7 mouse cellular contexts compared by ENCODE assay signal in the genomic region with DNA sequence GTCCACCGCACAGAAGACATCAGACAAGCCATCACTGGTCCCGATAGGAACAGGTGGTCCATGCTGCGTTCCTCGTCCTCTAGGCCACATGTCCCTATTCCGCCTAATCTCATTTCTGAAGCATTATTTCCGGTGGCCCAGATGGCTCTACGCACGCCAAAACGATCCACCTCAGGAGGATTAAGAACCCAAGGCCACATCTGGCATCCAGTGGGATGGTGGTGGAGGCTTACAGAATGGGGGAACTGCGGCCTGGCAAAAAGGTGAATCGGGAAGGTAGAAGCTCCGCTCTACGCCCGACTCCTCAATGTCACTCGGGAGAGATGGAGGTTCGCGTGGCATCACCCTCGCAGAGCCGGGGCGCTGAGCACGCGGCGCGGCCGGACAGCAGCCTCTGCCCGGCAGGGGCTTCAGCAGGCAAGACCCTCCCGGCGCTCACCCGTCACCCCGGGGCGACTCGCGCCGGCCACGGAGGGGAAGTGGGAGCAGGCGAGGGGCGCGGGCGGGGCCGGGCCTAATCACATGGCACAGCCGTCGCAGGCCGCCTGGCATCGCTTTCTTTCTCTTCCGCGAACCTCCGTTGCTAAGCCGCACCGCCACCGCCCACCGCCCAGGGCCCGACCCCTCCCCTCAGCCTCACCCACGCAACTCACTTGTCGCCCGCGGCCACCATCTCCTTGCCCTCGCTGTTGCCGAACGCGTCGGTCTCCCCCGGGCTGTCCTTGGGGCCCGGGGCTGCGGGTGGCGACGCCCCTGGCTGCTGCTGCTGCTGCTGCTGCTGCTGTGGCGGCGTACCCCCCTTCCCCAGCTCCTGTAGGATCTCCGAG. TPM values are rescaled to one million over a fixed set of nuclear protein-coding genes. Genes with fewer than 3 reads are reported as not detected.
DNase-seq lines count a peak whose midpoint lies in the region; ATAC-seq lines count a peak whose summit lies in the region.

No protein-coding gene starts in this region.

- peak overlapping the region; percentile 96 for H3K9ac ChIP-seq in midbrain, embryonic 12.5 days (replicated peaks)

- peak overlapping the region; percentile 71 for H3K4me2 ChIP-seq in midbrain, embryonic 12.5 days (replicated peaks)

- WGBS in limb, embryonic 10.5 days, result under 1% methylated on average over 62 of the region's 69 CpGs
- under 1% methylated on average over 69 of the region's 69 CpGs for WGBS in midbrain, embryonic 12.5 days

- peaks cover 5% of the 10 kb centered on the region for H3K27me3 ChIP-seq in limb, embryonic 10.5 days (ENCODE audit: low read depth, poor library complexity, severe bottlenecking)
- no peaks in the 10 kb centered on the region for H3K27me3 ChIP-seq in midbrain, embryonic 12.5 days

- H3K9me3 ChIP-seq in limb, embryonic 10.5 days (replicated peaks), result no peaks in the 10 kb centered on the region
- no peaks in the 10 kb centered on the region for H3K9me3 ChIP-seq in midbrain, embryonic 12.5 days

- H3K27ac ChIP-seq in limb, embryonic 10.5 days, result peak overlapping the region; percentile 96
- H3K27ac ChIP-seq in midbrain, embryonic 12.5 days (replicated peaks), result peak overlapping the region; percentile 97

- peak; percentile 38 for ATAC-seq in midbrain, embryonic 12.5 days (ENCODE audit: low FRiP score, low read depth)

- H3K36me3 ChIP-seq in limb, embryonic 10.5 days, result no peaks in the 10 kb centered on the region
- H3K36me3 ChIP-seq in midbrain, embryonic 12.5 days, result no peaks in the 10 kb centered on the region

- H3K4me1 ChIP-seq in limb, embryonic 10.5 days, result peaks cover 17% of the 10 kb centered on the region
- H3K4me1 ChIP-seq in midbrain, embryonic 12.5 days, result peaks cover 13% of the 10 kb centered on the region

- peak overlapping the region; percentile 78 for H3K4me3 ChIP-seq in limb, embryonic 10.5 days
- H3K4me3 ChIP-seq in midbrain, embryonic 12.5 days, result peak overlapping the region; percentile 95

- peak; percentile 41 for DNase-seq in adrenal gland, adult 8-10 months
- peak; percentile 43 for DNase-seq in embryo, embryonic 11.5 days (ENCODE audit: low read depth, low spot score)
- DNase-seq in gastrocnemius, postnatal 4 days (ENCODE audit: low spot score in 2 of 2), result peak; percentile 25 to 63
- peak; percentile 43 for DNase-seq in kidney, adult 11 months
- peak; percentile 80 for DNase-seq in limb, embryonic 10.5 days (ENCODE audit: low spot score)
- peak; percentile 25 for DNase-seq in skeletal muscle tissue, adult 2 months (ENCODE audit: low read depth, low spot score)

RNA-seq across cellular contexts. Expression of gene Gls, which starts 0.9 kb away (rescaled TPM):
- 100 to 1,000 TPM; 106 to 141 (median 122) TPM for total RNA-seq in adrenal gland, adult 8-10 months (2022)
- total RNA-seq in gastrocnemius, postnatal 4 days (2021), result 10 to 100 TPM; 60.2 to 71.3 TPM
- polyA plus RNA-seq in limb, embryonic 10.5 days (2016; fragmentation: Nextera tagmentation; extraction: Ambion mirVana), result 17.2 and 22.6 TPM in 2 replicates
- polyA plus RNA-seq in midbrain, embryonic 12.5 days (2016; fragmentation: Nextera tagmentation; extraction: Ambion mirVana), result 36.5 and 41.5 TPM in 2 replicates

Comparison
In these comparisons a context has a peak if more than half of its experiments do, and no peak if none do; other contexts are left out.
1. Peak in every context shown above with its lines: DNase-seq, ATAC-seq, H3K4me3 ChIP-seq and H3K27ac ChIP-seq.
2. DNase-seq: peak in every context shown above with its lines; median percentile 80 in limb, embryonic 10.5 days; 44 in gastrocnemius, postnatal 4 days; 43 in embryo, embryonic 11.5 days; 43 in kidney, adult 11 months; 41 in adrenal gland, adult 8-10 months; 25 in skeletal muscle tissue, adult 2 months.